Mouse (Mus musculus): Measurements from ENCODE around the gene Colca2. TPM values are rescaled to one million over a fixed set of nuclear protein-coding genes. Genes with fewer than 3 reads are reported as not detected.

Colca2 gene
- not detected in 2 replicates for polyA plus RNA-seq (2012; ENCODE audit: low replicate concordance)

GRCm38 (mm10) chr9:51278500-51279381 is at the start of gene Colca2:
Gene Colca2, minus strand, starts transcription at chr9:51278569.

Other genes with a start within 250 kb of the Colca2 start
- not detected in 2 replicates for gene Btg4, start 217.7 kb downstream of the Colca2 start, polyA plus RNA-seq (2012; ENCODE audit: low replicate concordance)
- 0.21 and 0.87 TPM in 2 replicates for gene Layn, start 201.5 kb downstream of the Colca2 start, polyA plus RNA-seq (2012; ENCODE audit: low replicate concordance)
- gene 4833427G06Rik, start 176.5 kb downstream of the Colca2 start, polyA plus RNA-seq (2012; ENCODE audit: low replicate concordance): not detected in 2 replicates
- 0.03 and 0.09 TPM in 2 replicates for gene Gm32742, start 113.1 kb downstream of the Colca2 start, polyA plus RNA-seq (2012; ENCODE audit: low replicate concordance)
- 606 and 1,021 TPM in 2 replicates for gene Pou2af1, start 64.9 kb downstream of the Colca2 start, polyA plus RNA-seq (2012; ENCODE audit: low replicate concordance)
- 28.7 TPM in 2 replicates for gene 1810046K07Rik, start 50.3 kb upstream of the Colca2 start, polyA plus RNA-seq (2012; ENCODE audit: low replicate concordance)

Measured in hematopoietic multipotent progenitor cell, adult 10-12 weeks (in vitro differentiated cells).